Mouse (Mus musculus) MEL (cell line): ENCODE results near the gene Rhobtb3.

Source experiments
- CTCF ChIP-seq, 3 experiments: IDR thresholded peaks in 2 of 3; conservative IDR thresholded peaks in 1 of 3; 2 replicates each; pipeline ENCODE4 v1.5.1; 2011 to 2012; ENCODE audit warnings: low read length in 3 of 3, low read depth in 2 of 3, mild to moderate bottlenecking in 2 of 3, improper control_type of control experiment in 1 of 3, inconsistent platforms in 1 of 3, mixed read lengths in 1 of 3, moderate library complexity in 1 of 3; ENCODE audit not compliant: control insufficient read depth in 1 of 3, insufficient read depth in 1 of 3, poor library complexity in 1 of 3, severe bottlenecking in 1 of 3
- RAD21 ChIP-seq: IDR thresholded peaks from 2 replicates; pipeline ENCODE4 v1.6.1; 2011; ENCODE audit warnings: mild to moderate bottlenecking, low read depth, low read length, improper control_type of control experiment
- TCF12 ChIP-seq: IDR thresholded peaks from 2 replicates; pipeline ENCODE4 v1.6.1; 2014; ENCODE audit warnings: low read depth, mild to moderate bottlenecking, inconsistent platforms, low read length, improper control_type of control experiment, moderate library complexity

DNA sequence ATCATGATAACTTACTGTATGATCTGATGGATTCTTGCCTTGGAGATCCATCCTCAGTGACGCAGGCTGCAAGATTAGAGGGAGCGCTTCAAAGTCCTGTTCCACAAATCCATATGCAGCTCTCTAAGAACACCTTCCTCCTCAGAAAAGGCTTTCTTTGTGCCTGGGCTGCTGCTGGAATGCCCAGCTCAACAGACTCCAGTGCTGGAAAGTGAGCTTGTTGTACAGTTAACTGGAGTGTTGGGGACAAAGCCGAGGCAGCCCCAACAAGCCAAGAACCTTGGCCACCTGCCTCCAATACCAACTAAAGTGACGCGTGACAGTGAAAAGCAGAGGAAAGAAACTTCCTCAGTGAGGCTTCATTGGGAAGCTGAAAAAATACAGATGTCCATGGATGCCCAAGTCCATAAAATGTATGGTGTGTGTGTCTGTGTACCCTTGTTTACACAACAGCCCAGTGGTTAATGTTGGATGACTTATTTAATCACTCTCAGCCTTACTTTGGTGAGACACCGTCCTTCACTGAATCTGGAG, 102.9 kb downstream of the Rhobtb3 start:
- TF ChIP-seq CTCF (IDR thresholded peaks at IDR 0.05 in 2 of 3, conservative IDR thresholded peaks at IDR 0.05 in 1 of 3; ENCODE audit: control insufficient read depth in 1 of 3, insufficient read depth in 1 of 3, low read depth in 2 of 3, low read length in 3 of 3, poor library complexity in 1 of 3, severe bottlenecking in 1 of 3) (no peak), RAD21 (no peak), TCF12 (no peak)
